Mouse (Mus musculus): Measurements from ENCODE around the gene 4930564D02Rik. TPM values are rescaled to one million over a fixed set of nuclear protein-coding genes. Genes with fewer than 3 reads are reported as not detected.

Gene 4930564D02Rik
- polyA plus RNA-seq, 1 experiment from 2014 or later = not detected

- H3K36me3 ChIP-seq (ENCODE audit: control insufficient read depth, insufficient read depth, low read length) = no peaks in the 10 kb centered on the region
- H3K4me1 ChIP-seq (ENCODE audit: control insufficient read depth in 2 of 2, insufficient read depth in 2 of 2, low read length in 2 of 2) = no peaks in the 10 kb centered on the region
- no peaks in the 10 kb centered on the region for H3K27me3 ChIP-seq (ENCODE audit: control insufficient read depth, insufficient read depth, low read length)
- WGBS = 33% methylated on average over 2 of the region's 2 CpGs
- H3K9ac ChIP-seq (ENCODE audit: low read length) = no peak overlapping the region
- no peak overlapping the region for H3K27ac ChIP-seq (replicated peaks in 1 of 2; ENCODE audit: control insufficient read depth in 1 of 2, insufficient read depth in 1 of 2, low read depth in 2 of 2, low read length in 2 of 2)
- no peak overlapping the region for H3K4me2 ChIP-seq (ENCODE audit: low read length)
- no peaks in the 10 kb centered on the region for H3K9me3 ChIP-seq (ENCODE audit: control insufficient read depth, low read length)
- H3K4me3 ChIP-seq (ENCODE audit: control insufficient read depth in 1 of 2, insufficient read depth in 1 of 2, low read depth in 1 of 2, low read length in 2 of 2) = no peak overlapping the region
- no peak for ATAC-seq (ENCODE audit: insufficient number of reproducible peaks, insufficient read depth, low FRiP score, low read depth)
These were observed 47.6 kb downstream of the 4930564D02Rik start for GRCm38 (mm10) chr3:105114269-105114668.

- H3K4me3 ChIP-seq (ENCODE audit: control insufficient read depth in 1 of 2, insufficient read depth in 1 of 2, low read depth in 1 of 2, low read length in 2 of 2) = no peak overlapping the region
- WGBS = 85% methylated on average over 4 of the region's 4 CpGs
- H3K9me3 ChIP-seq (ENCODE audit: control insufficient read depth, low read length) = no peaks in the 10 kb centered on the region
- no peaks in the 10 kb centered on the region for H3K27me3 ChIP-seq (ENCODE audit: control insufficient read depth, insufficient read depth, low read length)
- no peaks in the 10 kb centered on the region for H3K4me1 ChIP-seq (ENCODE audit: control insufficient read depth in 2 of 2, insufficient read depth in 2 of 2, low read length in 2 of 2)
- H3K9ac ChIP-seq (ENCODE audit: low read length) = no peak overlapping the region
- no peaks in the 10 kb centered on the region for H3K36me3 ChIP-seq (ENCODE audit: control insufficient read depth, insufficient read depth, low read length)
- ATAC-seq (ENCODE audit: insufficient number of reproducible peaks, insufficient read depth, low FRiP score, low read depth) = no peak
- no peak overlapping the region for H3K4me2 ChIP-seq (ENCODE audit: low read length)
- no peak overlapping the region for H3K27ac ChIP-seq (replicated peaks in 1 of 2; ENCODE audit: control insufficient read depth in 1 of 2, insufficient read depth in 1 of 2, low read depth in 2 of 2, low read length in 2 of 2)
These were observed 50.0 kb downstream of the 4930564D02Rik start for GRCm38 (mm10) chr3:105116596-105116995.

DNA sequence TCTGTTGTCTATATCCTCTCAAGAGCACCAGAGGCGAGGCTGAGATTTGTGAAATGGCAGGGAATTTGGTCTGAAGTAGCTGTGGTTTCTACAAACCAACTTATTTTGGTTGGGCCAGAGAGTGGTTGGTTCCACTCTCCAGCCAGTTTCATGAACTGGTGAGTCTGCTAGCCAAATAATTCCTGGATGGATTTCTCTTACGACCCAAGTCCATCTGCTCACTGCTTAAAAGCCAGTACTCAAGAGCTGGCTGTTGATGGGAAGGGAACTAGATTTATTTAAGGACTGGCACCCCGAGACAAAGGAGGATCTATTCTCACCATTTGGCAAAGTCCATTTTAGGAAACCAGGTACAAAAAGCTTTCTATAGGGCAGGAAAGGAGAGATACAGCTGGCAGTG is 57.1 kb downstream of the 4930564D02Rik start:
- H3K9me3 ChIP-seq (ENCODE audit: control insufficient read depth, low read length) = no peaks in the 10 kb centered on the region
- H3K36me3 ChIP-seq (ENCODE audit: control insufficient read depth, insufficient read depth, low read length) = no peaks in the 10 kb centered on the region
- 68% methylated on average over 3 of the region's 3 CpGs for WGBS
- H3K27ac ChIP-seq (replicated peaks in 1 of 2; ENCODE audit: control insufficient read depth in 1 of 2, insufficient read depth in 1 of 2, low read depth in 2 of 2, low read length in 2 of 2) = no peak overlapping the region
- H3K27me3 ChIP-seq (ENCODE audit: control insufficient read depth, insufficient read depth, low read length) = no peaks in the 10 kb centered on the region
- no peak overlapping the region for H3K9ac ChIP-seq (ENCODE audit: low read length)
- ATAC-seq (ENCODE audit: insufficient number of reproducible peaks, insufficient read depth, low FRiP score, low read depth) = no peak
- H3K4me1 ChIP-seq (ENCODE audit: control insufficient read depth in 2 of 2, insufficient read depth in 2 of 2, low read length in 2 of 2) = no peaks in the 10 kb centered on the region; a peak in 1 of 4 replicates
- H3K4me2 ChIP-seq (ENCODE audit: low read length) = no peak overlapping the region
- no peak overlapping the region for H3K4me3 ChIP-seq (ENCODE audit: control insufficient read depth in 1 of 2, insufficient read depth in 1 of 2, low read depth in 1 of 2, low read length in 2 of 2)

GRCm38 (mm10) chr3:105127881-105128280 is 61.2 kb downstream of the 4930564D02Rik start:
- H3K4me3 ChIP-seq (ENCODE audit: control insufficient read depth in 1 of 2, insufficient read depth in 1 of 2, low read depth in 1 of 2, low read length in 2 of 2) = no peak overlapping the region

More at GRCm38 (mm10) chr3:105127881-105128280, 61.2 kb downstream of the 4930564D02Rik start:
- no peak overlapping the region for H3K9ac ChIP-seq (ENCODE audit: low read length)
- H3K4me2 ChIP-seq (ENCODE audit: low read length) = no peak overlapping the region
- WGBS = 58% methylated on average over 7 of the region's 7 CpGs
- H3K27me3 ChIP-seq (ENCODE audit: control insufficient read depth, insufficient read depth, low read length) = no peaks in the 10 kb centered on the region
- no peak overlapping the region for H3K27ac ChIP-seq (replicated peaks in 1 of 2; ENCODE audit: control insufficient read depth in 1 of 2, insufficient read depth in 1 of 2, low read depth in 2 of 2, low read length in 2 of 2)
- H3K4me1 ChIP-seq (ENCODE audit: control insufficient read depth in 2 of 2, insufficient read depth in 2 of 2, low read length in 2 of 2) = no peaks in the 10 kb centered on the region; a peak in 1 of 4 replicates
- no peaks in the 10 kb centered on the region for H3K36me3 ChIP-seq (ENCODE audit: control insufficient read depth, insufficient read depth, low read length)
- ATAC-seq (ENCODE audit: insufficient number of reproducible peaks, insufficient read depth, low FRiP score, low read depth) = no peak
- no peaks in the 10 kb centered on the region for H3K9me3 ChIP-seq (ENCODE audit: control insufficient read depth, low read length)

Other genes starting within 250 kb of the 4930564D02Rik start
- gene Mov10, start 248.3 kb upstream of the 4930564D02Rik start, polyA plus RNA-seq (2014; fragmentation: Nextera tagmentation; extraction: Ambion mirVana) = 20.9 and 22.1 TPM in 2 replicates
- gene St7l, start 202.8 kb upstream of the 4930564D02Rik start, polyA plus RNA-seq (2014; fragmentation: Nextera tagmentation; extraction: Ambion mirVana) = 24.1 and 28.6 TPM in 2 replicates
- 185 and 187 TPM in 2 replicates for gene Capza1, start 202.3 kb upstream of the 4930564D02Rik start, polyA plus RNA-seq (2014; fragmentation: Nextera tagmentation; extraction: Ambion mirVana)
- 0.85 and 1.3 TPM in 2 replicates for gene Wnt2b, start 104.9 kb upstream of the 4930564D02Rik start, polyA plus RNA-seq (2014; fragmentation: Nextera tagmentation; extraction: Ambion mirVana)
- 22.8 and 24.0 TPM in 2 replicates for gene Cttnbp2nl, start 13.7 kb upstream of the 4930564D02Rik start, polyA plus RNA-seq (2014; fragmentation: Nextera tagmentation; extraction: Ambion mirVana)